Mouse (Mus musculus): ENCODE measurements at regions not wholly inside any gene's neighbourhood (a gene's known extent, or its start where the extent isn't known, plus 50 kb on each side); places are given as distances from the start of the nearest gene placed in this dataset.

- peak; percentile 54 for DNase-seq (ENCODE audit: low read depth, low spot score)
Observed at GRCm38 (mm10) chr2:103848923-103849700, 51.7 kb upstream of the Caprin1 start.

GRCm38 (mm10) chr2:103849766-103850530 is 52.5 kb upstream of the Caprin1 start:
- no peak for DNase-seq (ENCODE audit: low read depth, low spot score)

- DNase-seq (ENCODE audit: low read depth, low spot score) = no peak
Observed at GRCm38 (mm10) chr2:103850531-103850816, 53.0 kb upstream of the Caprin1 start.

GRCm38 (mm10) chr2:103851171-103851570 is 53.7 kb upstream of the Caprin1 start:
- no peak for DNase-seq (ENCODE audit: low read depth, low spot score)

GRCm38 (mm10) chr2:103861226-103861625 is 63.8 kb upstream of the Caprin1 start:
- DNase-seq (ENCODE audit: low read depth, low spot score) = no peak

GRCm38 (mm10) chr2:103864254-103864653 is 66.8 kb upstream of the Caprin1 start:
- DNase-seq (ENCODE audit: low read depth, low spot score) = no peak

- peak; percentile 65 for DNase-seq (ENCODE audit: low read depth, low spot score)
Observed at GRCm38 (mm10) chr2:103865319-103866171, 68.1 kb upstream of the Caprin1 start.

- DNase-seq (ENCODE audit: low read depth, low spot score) = no peak
Observed at GRCm38 (mm10) chr2:103867241-103867957, 70.0 kb upstream of the Caprin1 start.

- no peak for DNase-seq (ENCODE audit: low read depth, low spot score)
Observed at GRCm38 (mm10) chr2:103867958-103868330, 70.5 kb upstream of the Caprin1 start.

- no peak for DNase-seq (ENCODE audit: low read depth, low spot score)
Observed at GRCm38 (mm10) chr2:103868655-103869054, 71.2 kb upstream of the Caprin1 start.

- peak; percentile 71 for DNase-seq (ENCODE audit: low read depth, low spot score)
Observed at GRCm38 (mm10) chr2:103871522-103872276, 74.2 kb upstream of the Caprin1 start.

GRCm38 (mm10) chr2:103872277-103872636 is 74.8 kb upstream of the Caprin1 start:
- DNase-seq (ENCODE audit: low read depth, low spot score) = no peak

- DNase-seq (ENCODE audit: low read depth, low spot score) = no peak
Observed at GRCm38 (mm10) chr2:103873381-103873780, 75.9 kb upstream of the Caprin1 start.

GRCm38 (mm10) chr2:103874466-103874865 is 77.0 kb upstream of the Caprin1 start:
- no peak for DNase-seq (ENCODE audit: low read depth, low spot score)

- no peak for DNase-seq (ENCODE audit: low read depth, low spot score)
Observed at GRCm38 (mm10) chr2:103875754-103876153, 78.3 kb upstream of the Caprin1 start.

GRCm38 (mm10) chr2:103876236-103876635 is 78.8 kb upstream of the Caprin1 start:
- DNase-seq (ENCODE audit: low read depth, low spot score) = no peak

- no peak for DNase-seq (ENCODE audit: low read depth, low spot score)
Observed at GRCm38 (mm10) chr2:103881026-103881763, 76.6 kb upstream of the Lmo2 start.

- no peak for DNase-seq (ENCODE audit: low read depth, low spot score)
Observed at GRCm38 (mm10) chr2:103884926-103885325, 72.9 kb upstream of the Lmo2 start.

- no peak for DNase-seq (ENCODE audit: low read depth, low spot score)
Observed at GRCm38 (mm10) chr2:103888023-103888422, 69.8 kb upstream of the Lmo2 start.

- DNase-seq (ENCODE audit: low read depth, low spot score) = no peak
Observed at GRCm38 (mm10) chr2:103891240-103891767, 66.5 kb upstream of the Lmo2 start.

Measured in c-Kit-negative CD71-positive TER-119-positive erythroid progenitor cells, embryonic 14.5 days (primary cell).